Comparison of ENCODE assay signal across 24 mouse cellular contexts in the genomic region with DNA sequence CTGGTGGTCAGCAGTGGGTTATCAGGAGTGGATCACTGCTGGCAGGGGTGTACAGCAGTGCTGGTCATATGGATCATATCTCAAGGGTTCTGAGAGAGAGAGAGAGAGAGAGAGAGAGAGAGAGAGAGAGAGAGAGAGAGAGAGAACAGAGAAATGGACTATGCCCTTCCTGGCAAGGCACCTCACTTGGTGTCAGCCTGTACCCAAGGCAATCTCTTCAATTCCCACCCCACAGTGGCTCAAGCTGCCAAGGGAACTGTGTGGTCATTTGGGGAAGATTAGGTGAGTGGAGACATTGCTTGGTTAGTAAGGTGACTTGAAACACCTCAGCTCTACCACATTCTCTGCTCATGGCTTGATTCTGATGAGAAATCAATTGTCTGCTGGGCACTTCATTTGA.
"Had no signal": no experiment of that assay in that cellular context is flagged by ENCODE, and none has a peak within 500 bp of the region (broad histone marks: within the 10 kb centered on the region; RNA-seq: fewer than 3 reads in every experiment).

No protein-coding gene starts in this region.

- H3K9me3 ChIP-seq: heart, embryonic 10.5 days; heart, embryonic 12.5 days; hindbrain, embryonic 10.5 days; hindbrain, embryonic 12.5 days; intestine, embryonic 15.5 days; limb, embryonic 13.5 days; limb, embryonic 15.5 days had no signal

- ATAC-seq: forebrain, embryonic 16.5 days; hindbrain, embryonic 16.5 days; inflammation-experienced regulatory T-cells, adult 6 months; intestine, embryonic 15.5 days; intestine, postnatal 0 days had no signal

- H3K9ac ChIP-seq: heart, embryonic 12.5 days; hindbrain, embryonic 12.5 days; hindbrain, embryonic 14.5 days; intestine, embryonic 15.5 days; limb, embryonic 13.5 days; limb, embryonic 15.5 days; liver, embryonic 14.5 days had no signal

- H3K4me2 ChIP-seq: heart, embryonic 12.5 days; hindbrain, embryonic 12.5 days; hindbrain, embryonic 14.5 days; intestine, embryonic 15.5 days; limb, embryonic 13.5 days; limb, embryonic 15.5 days; liver, embryonic 11.5 days had no signal

- H3K27ac ChIP-seq: gastrocnemius, adult 2 months; heart, embryonic 10.5 days; hindbrain, embryonic 10.5 days; hindbrain, embryonic 12.5 days; hindbrain, embryonic 14.5 days; intestine, embryonic 15.5 days; limb, embryonic 13.5 days; limb, embryonic 15.5 days; liver, embryonic 14.5 days had no signal

- H3K4me1 ChIP-seq: heart, embryonic 10.5 days; heart, embryonic 12.5 days; hindbrain, embryonic 10.5 days; hindbrain, embryonic 12.5 days; intestine, embryonic 15.5 days; limb, embryonic 13.5 days; limb, embryonic 15.5 days had no signal

- DNase-seq: gastrocnemius, adult 2 months; gastrocnemius, postnatal 10 days; gastrocnemius, postnatal 25 days; heart, adult 18-20 months; heart, postnatal 10 days; heart, postnatal 4 days; layer of hippocampus, adult 9-11 months; layer of hippocampus, postnatal 36 days; left cerebral cortex, postnatal 4 days; lung, adult 18-20 months had no signal

- H3K4me3 ChIP-seq: gastrocnemius, adult 2 months; heart, embryonic 10.5 days; heart, embryonic 12.5 days; hindbrain, embryonic 10.5 days; hindbrain, embryonic 12.5 days; intestine, embryonic 15.5 days; limb, embryonic 13.5 days; limb, embryonic 15.5 days had no signal

- H3K36me3 ChIP-seq: heart, embryonic 10.5 days; heart, embryonic 12.5 days; hindbrain, embryonic 10.5 days; hindbrain, embryonic 12.5 days; intestine, embryonic 15.5 days; limb, embryonic 13.5 days; limb, embryonic 15.5 days had no signal

- H3K27me3 ChIP-seq: heart, embryonic 12.5 days; hindbrain, embryonic 12.5 days; intestine, embryonic 15.5 days; limb, embryonic 15.5 days had no signal
